Mouse (Mus musculus): ENCODE measurements around the gene Gm7030.
A peak's percentile ranks its signal among the peaks of the same experiment; 100 is the strongest.
"Not testable (repeated sequence)": the region's sequence is repeated elsewhere in the genome, so short reads cannot be mapped to it uniquely, and the experiment has no call there.

The Gm7030 gene

GRCm38 (mm10) chr17:36082519-36083232 lies 46.5 kb downstream of the Gm7030 start:
- DNase-seq (ENCODE audit: low spot score in 2 of 2) = not testable (repeated sequence)

GRCm38 (mm10) chr17:36081901-36082300 lies 47.3 kb downstream of the Gm7030 start:
- not testable (repeated sequence) for DNase-seq (ENCODE audit: low spot score in 2 of 2)

- DNase-seq (ENCODE audit: low spot score in 2 of 2) = peak; percentile 83 to 95
Measured at GRCm38 (mm10) chr17:36060829-36061228, 68.4 kb downstream of the Gm7030 start.

All from spleen, postnatal 4 days (tissue).